Mouse (Mus musculus): ENCODE measurements at regions not wholly inside any gene's neighbourhood (a gene's known extent, or its start where the extent isn't known, plus 50 kb on each side); places are given as distances from the start of the nearest gene placed in this dataset.

DNA sequence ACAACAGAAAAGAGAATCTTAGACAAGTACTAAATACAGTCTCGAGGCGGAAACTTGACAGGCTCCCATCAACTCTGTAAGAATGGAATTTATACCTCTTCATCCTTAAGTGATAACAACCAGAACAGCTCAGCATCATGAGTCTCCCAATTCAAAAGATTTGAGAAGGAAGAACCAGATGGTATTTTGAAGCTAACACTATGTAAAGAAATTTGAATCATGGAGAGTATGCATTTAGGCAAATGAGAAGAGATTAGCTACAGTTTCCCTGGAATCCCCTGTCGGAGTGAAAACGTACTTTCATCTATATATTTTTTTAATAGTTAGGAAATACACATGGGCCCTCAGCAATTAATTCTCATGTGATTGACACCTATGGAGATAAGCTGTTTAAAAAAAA lies 140.9 kb downstream of the Nrip1 start:
- no peak for DNase-seq (ENCODE audit: low read depth, low spot score)

DNA sequence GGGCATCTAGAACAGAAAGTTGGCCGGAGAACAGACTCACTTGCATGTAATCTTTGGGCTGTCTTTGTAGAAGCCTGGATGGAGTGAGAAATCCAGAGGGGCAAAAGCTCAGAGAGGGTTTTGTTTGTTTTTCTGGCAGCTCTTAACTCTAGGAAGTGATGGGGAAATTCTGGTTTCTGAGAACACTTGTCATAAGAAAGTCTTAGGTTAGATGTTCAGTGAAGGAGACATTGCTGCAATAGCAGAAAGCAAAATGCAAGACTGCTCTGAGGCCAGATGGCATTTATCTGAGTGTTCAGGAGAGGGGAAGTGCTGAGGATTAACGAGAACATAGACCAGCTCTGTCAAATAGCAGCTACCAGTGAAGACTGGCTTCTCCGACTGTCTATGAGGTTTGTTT lies 141.5 kb downstream of the Nrip1 start:
- DNase-seq (ENCODE audit: low read depth, low spot score), result no peak

DNA sequence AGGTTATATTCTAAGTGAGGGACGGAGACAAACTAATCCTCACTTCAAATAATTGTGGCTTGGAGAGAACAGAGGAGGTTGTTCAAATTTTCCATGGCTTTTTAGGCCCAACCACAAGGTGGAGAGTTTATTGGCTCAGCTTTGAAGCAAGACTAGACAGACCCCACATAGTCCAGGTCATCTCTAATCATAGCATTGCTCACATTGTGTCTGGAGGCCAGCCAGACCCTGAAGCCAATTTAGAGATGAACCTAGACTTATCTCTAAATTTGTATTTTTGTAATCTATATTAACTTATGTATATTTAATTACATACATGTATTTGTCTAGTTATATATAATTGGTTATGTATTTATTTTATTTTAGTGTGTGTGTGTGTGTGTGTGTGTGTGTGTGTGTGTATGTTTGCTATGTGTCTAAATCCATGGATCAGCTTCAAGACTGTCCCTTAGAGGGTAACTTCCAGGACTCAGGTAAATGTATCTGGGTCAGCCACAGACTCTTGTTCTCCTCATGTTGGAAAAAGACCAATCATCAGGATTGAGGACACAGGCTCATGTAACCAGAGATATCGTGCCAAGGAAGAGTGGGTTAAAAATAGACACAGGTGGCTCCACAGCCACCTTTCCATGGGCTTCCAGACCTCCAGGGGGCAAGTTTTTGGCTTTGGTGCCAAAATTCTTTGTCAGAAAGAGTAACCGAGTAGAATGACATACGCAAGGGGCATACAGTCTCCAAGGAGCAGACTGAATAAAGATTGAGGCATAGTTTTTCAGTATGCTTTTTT lies 142.9 kb downstream of the Nrip1 start:
- no peak for DNase-seq (ENCODE audit: low read depth, low spot score)

DNA sequence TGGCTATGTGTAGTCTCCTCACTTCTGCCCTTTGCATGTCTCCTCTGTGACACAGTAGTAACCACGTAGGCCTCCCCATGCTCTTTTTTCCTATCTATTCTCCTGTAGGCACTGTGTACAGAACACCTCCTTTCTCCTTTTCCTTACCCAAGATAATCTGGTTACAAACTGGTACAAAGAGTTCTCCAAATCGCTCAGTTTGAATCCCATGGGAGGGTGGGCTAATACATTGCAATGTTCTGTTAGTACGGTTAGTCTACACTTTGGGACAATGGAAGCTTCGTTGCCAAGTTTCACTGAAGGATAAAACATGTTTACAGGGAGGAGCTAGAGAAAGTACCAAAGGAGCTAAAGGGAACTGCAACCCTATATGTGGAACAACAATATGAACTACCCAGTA lies 145.2 kb downstream of the Nrip1 start:
- DNase-seq (ENCODE audit: low read depth, low spot score), result no peak

DNA sequence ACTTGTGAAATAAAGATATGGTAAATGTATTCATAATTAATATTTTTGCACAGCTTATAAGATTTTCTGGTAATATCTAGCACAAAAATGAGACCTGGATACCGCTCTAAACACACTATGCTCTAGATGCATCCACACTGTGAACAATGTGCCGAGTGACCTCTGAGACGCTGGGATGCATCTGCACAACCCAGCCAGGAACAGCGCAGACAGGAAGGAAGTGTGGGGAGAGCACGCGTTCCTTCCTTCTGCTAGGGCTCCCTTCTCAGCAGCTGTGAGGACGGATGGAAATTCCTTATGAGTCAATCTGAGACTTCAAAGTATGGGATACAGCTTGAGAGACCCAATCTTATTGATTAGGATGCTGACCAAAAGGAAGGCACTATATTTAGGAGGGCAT lies 147.2 kb downstream of the Nrip1 start:
- no peak for DNase-seq (ENCODE audit: low read depth, low spot score)

DNA sequence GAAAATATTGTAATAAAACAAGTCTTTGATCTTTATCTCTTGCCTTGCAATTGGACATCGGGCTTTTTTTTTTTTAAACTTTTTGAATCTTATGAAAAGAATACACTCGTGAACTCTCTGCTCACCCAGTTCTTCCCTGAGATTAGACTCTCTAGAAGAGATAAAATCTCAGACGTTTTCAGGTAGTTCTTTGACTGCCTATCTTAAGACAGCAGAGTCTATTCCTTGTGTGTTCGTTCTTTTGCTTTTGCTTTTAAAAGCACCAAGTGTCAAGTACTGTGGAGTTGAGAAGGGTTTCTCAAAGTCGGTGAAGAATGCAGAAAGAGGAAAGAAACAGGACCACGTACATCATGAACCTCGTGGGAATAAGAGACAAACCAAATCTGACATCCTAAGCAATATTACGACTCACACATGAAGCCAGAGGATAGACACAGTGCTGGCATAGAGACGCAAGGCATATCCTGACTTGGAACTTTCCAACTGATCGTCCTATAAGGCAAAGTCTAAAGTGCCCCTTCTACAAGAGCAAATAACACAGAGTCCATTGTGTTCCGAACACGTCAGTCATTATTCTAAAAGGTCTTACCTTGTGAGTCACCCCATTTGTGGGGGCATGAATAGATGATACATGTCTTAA lies 147.9 kb downstream of the Nrip1 start:
- DNase-seq (ENCODE audit: low read depth, low spot score), result no peak

DNA sequence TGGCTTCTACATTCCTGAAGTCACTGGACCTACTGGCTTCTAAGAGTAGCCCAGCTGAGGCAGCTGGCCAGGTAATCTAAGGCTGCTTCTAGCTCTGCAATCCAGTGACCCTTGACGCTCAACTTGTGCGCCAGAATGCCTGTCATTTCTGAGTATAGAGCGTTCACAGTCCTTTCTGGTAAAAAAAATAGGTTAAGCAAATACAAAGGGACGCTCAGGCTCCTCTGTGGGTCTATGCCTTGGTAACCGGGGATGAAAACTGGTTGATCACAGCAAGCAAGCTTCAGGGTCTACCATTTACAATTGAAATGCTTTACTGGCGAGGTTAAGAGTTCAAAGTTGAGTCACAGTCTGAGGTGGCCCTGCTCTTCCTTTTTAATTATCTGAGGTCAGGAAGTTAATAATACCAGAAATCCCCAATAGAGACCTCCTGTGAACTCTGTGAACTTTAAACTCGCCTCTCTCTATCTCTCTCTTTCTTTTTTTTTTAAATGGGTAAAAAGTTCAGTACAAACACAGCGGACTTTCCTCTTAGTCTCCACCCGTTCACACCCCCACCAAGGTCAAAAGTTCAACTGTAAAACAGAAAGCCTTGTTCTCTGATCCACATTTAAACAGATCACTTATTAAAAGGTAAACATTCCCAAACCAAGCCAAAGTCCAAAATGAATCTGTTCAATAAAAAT lies 148.6 kb downstream of the Nrip1 start:
- peak; percentile 34 for DNase-seq (ENCODE audit: low read depth, low spot score)

DNA sequence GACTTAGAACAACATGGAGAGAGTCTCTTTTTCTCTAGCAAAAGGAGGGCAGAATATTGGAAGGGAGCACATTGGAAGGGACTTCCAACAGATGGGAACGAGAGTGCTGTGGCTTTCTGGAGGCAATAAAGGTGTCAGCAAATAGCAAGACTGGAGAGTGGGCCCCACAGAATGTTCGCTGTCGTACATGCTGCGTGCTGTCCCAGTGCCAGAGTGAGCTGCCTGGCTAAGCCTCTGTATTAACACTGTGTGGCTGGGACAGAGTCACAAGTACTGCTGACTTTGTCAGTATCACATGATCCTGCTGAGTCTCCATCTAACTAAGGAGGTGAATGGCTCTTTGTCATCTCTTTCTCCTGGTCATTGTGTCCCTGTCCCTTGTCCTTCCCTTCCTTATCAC lies 149.9 kb downstream of the Nrip1 start:
- DNase-seq (ENCODE audit: low read depth, low spot score), result no peak

DNA sequence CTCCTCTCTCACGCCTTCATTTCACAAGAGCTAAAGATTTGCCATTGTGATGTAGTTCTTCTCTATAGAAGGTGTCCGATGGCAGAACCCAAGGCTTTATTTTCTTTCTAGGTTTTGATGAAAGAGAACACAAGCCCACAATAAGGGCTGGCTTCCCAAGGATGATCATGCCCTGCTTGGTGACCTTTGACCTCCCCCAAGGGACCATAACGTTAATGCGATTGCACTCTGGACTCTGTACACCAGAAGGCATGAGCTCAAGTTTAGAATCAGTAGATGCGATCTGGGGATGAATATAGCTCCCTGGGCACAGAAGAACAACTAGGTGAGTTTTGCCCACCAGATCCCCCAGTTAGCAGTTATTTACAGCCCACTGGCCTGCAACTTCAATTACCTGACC lies 150.7 kb downstream of the Nrip1 start:
- DNase-seq (ENCODE audit: low read depth, low spot score), result no peak

DNA sequence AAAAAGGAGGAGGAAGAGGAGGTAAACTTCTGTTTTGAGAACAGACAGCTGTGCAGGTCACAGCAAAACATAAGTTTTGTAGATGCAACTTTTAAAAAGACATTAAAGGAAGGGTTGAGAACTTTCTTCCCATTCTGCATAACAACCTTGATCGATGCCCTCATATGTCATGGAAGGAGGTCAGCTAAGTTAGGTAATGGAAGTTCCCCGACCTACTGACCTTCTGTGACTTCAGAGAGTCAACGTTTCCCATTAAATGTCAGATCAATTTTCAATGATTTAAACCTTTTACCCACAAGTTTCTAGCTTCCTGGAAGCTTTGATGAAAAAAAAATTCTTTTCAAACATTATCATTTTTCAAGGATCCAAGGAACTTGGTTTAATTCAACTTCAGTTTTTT lies 153.2 kb downstream of the Nrip1 start:
- DNase-seq (ENCODE audit: low read depth, low spot score), result no peak

DNA sequence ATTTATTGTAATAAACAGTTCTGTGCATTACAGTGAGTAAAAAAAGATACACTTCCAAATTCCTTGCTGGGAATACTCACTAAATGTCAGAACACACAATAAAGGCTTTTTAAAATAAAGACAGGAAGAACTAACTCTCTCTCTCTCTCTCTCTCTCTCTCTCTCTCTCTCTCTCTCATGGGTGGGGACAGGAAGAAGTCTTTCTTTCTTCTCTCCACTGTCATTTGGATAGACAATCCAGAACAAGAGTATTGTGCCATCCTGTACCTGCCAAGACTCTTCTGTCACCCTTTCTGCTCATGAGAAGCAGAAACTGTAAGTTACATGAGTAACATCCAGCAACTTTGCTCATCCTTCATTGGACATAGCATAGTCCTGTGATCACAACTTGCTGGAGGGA lies 154.4 kb downstream of the Nrip1 start:
- DNase-seq (ENCODE audit: low read depth, low spot score), result no peak

DNA sequence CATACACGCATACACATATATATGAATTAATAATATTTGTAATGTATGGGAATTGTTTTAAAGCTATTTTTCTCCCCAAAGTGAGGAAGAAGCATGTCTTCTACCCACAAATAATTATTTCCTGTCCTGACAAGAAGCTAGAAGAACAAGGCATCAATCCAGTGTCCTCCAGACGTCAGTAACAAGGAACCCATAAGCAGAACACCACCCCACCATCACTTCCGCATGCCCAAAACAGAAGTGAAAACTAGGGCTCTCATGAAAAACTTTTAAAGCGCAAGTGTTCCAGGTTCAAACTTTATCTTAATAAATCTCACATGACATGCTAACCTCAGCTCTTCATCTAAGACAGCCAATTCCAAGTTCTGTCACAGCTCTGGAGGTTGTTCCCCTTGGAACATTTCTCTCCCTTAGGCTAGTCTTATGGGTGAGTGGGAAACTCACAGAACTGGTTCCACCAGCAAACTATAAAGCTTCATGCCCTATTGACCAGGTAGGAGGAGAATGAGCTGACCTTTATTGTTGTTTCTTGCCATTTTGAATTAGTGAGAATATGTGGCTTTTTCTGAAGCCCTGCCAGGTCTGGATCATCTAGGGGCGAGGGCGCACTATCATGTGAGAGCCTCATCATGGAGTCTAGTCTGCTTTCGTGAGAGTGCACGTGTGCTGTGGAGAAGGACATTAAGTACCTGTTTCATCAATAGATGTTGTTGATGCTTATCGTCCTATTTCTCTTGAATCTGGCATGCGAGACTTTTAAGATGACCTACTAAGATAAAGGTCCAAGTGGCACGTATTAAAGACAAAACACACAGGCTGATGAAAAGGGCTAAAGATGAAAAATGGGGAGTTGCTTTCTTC lies 155.1 kb downstream of the Nrip1 start:
- no peak for DNase-seq (ENCODE audit: low read depth, low spot score)

DNA sequence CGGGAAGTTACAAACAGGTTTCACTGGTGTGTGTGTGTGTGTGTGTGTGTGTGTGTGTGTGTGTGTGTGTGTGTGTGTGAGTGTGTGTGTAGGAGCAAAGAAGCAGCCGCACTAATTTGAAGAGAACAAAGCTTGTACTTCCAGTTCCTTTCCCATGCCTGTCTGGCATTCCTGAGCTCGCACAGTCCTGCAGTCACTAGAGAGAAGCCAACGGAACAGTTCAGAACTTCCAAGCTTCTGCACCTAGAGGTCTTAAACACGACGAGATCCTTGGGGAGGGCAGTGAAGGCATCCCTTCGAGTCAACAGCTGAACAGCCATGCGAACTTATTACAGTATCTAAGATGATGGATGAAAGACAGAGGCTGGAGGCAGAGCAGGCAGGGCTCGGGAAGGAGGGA lies 157.4 kb downstream of the Nrip1 start:
- DNase-seq (ENCODE audit: low read depth, low spot score), result no peak

DNA sequence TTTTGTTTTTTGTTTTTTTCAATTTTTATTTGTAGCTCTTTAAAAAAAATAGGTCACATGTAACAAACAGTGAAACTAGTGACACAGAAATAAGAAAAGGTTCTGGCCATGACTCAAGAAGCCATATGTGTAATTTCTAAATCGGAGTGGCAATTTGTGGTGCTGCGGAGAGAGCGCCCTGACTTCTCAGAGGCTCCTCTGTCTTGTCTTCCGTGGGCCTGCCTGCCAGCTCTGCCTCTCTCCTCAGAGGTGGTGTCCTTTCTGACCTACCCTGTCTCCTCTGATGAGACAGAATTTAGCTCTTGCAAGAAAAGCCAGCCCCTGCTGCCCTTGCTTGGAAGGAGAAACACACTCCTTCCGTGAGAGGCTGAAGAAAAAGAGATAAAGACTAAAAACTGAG lies 158.1 kb downstream of the Nrip1 start:
- no peak for DNase-seq (ENCODE audit: low read depth, low spot score)

DNA sequence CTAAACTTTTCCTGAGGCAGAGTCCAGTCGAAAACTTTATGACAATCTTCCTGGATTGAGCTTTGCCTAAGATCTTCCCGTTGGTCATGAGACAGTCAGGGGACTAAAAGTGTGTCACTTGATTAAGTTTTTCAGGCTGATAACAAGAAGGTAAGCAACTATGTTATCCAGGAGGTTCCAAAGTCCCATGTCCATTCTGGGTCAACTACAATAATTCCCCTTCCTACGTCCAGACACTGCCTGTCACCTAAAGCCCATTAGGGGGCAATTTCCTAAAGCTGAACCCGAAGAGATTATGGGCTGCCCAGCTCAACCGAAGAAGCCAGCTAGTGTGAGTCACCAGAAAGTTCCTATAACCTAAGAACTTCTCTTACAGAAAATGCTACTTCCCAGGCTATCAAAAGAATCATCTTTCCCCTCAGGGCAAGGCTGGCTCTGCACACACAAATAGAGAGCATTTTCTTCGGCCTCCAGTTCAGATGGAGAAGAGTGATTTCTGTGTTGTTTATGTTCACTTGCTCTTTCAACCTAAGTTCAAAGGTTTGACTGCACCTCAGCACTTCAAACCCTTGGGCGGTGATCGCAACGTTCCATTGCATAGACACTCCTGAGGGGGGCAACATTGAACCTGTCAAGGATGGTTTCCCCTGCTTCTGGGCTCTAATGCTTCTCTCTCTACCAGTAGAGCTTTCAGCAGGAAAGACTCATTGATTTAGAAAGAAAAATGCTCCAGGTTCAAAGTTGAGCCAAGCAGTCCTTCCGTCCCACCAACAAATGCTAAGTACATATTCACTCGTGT lies 171.7 kb downstream of the Nrip1 start:
- peak; percentile 22 for DNase-seq (ENCODE audit: low read depth, low spot score)

DNA sequence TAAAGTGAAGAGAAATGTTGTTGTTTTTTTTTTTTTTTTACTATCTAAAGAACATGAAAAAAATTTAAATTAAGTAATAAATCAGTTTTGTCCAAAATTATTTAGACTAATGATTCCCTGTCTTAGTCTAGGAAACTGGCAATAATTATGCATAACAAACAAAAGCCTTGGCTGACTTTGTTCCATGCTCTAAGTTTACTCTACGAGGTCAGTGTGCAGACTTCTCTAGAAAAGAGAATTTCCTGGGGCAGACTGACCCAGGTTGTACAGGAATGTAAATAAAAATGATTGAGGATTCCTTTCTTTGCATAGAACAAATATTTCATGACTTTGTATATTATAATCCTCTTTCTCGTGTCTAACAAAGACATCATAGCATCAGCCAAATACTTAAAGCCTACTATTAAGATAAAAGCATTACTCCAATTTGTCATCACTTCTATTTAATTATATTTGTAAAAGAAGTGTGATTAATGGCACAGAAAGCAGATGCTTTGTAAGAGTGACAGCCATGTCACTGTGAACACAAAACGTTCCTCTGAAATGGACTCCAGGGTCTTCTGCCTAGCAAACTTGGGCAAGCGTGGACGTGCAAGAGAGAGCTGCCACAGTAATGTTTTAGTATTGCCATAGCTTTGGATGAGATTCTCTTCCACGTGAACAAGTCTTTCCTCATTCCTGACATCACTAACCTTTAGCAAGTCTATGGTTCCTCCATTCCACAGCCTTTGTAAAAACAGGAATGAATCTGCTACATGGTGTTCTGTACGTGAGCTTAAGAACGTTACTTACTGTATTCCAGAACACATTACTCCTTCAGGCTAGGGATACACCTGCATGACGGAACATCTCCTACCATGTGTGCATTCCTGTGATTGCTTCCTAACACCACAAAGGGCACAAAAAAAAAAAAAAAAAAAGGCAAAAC lies 172.6 kb downstream of the Nrip1 start:
- DNase-seq (ENCODE audit: low read depth, low spot score), result no peak

DNA sequence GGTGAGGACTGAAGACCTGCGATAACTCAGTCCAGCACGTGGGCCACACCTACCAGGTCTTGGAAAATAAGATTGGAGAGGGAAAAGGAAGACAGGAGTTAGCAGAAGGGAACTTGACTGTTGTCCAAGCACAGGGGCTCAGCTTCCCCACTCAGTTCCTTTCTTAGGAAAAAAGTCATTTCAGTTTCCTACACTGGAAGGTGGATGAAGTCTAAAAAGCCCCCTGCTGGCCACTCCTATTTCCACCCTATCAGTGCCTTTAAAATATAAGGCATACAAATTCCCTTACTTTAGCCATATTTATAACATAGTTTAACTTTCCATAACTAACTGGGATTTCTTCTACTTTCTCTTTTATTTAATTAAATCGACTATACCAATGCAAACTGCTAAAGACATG lies 173.4 kb downstream of the Nrip1 start:
- DNase-seq (ENCODE audit: low read depth, low spot score), result peak; percentile 16

DNA sequence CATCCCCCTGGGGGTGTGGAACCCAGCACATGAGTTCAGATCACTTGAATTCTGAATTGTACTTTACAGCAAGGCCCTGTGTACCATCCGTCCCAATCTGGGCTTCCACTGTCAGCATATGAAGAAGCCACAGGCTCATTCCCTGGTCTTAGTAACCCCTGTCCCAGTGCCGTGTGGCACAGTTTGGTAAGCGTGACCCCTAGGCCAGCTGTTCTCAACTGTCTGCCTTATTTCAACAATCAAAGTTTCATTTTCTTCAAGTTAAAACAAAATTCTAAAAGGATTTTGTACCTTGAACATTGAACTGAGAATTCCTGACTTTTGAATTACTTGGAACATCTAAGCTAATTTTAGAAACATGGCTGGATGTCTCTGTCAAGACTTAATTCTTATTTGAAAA lies 174.6 kb downstream of the Nrip1 start:
- DNase-seq (ENCODE audit: low read depth, low spot score), result no peak

DNA sequence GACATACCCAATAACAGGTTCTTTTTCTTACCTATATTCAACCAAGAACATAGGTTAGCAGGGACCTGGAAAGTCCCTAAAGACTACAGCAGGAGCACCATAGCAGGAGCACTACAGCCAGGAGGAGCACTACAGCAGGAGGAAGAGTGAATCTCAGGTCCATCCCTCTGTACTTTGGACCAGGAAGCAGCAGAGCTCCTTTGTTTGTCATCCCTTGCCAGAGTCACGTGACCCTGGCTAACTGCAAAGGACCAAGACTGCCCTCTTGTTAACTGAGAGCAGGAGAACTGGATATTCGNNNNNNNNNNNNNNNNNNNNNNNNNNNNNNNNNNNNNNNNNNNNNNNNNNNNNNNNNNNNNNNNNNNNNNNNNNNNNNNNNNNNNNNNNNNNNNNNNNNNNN lies 172.2 kb upstream of the Samsn1 start:
- DNase-seq (ENCODE audit: low read depth, low spot score), result no peak

DNA sequence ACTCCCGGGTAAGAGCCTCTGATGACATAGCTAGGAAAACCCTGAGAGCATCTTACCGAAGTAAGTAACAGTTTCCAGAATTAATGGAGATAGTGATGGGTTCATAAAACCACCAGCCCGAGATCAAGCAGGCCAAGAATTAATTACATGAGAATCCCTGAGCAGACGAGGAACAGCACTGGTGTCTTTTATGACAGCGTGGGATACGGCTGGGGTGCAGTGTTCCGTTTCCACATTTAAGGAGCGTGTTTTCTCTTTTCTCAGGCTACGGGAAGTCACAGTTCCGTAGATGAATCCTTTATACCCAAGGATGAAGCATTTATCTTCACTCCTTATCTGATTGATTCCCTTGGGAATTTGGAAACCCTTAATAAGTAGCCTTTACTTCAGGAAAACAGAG lies 169.1 kb upstream of the Samsn1 start:
- DNase-seq (ENCODE audit: low read depth, low spot score), result no peak
